7 mouse cellular contexts compared by ENCODE assay signal in genomic region chr7:45814841-45815240, GRCm38 (mm10). TPM values are rescaled to one million over a fixed set of nuclear protein-coding genes. Genes with fewer than 3 reads are reported as not detected.
DNase-seq lines count a peak whose midpoint lies in the region; ATAC-seq and TF ChIP-seq lines count a peak whose summit lies in the region.

No protein-coding gene starts in this region.

- peak overlapping the region; percentile 52 for H3K4me2 ChIP-seq in embryonic facial prominence, embryonic 15.5 days (replicated peaks)
- peak overlapping the region; percentile 55 for H3K4me2 ChIP-seq in intestine, embryonic 14.5 days (ENCODE audit: low read length)
- H3K4me2 ChIP-seq in myocyte (ENCODE audit: low read depth): peak overlapping the region; percentile 91

- ATAC-seq in embryonic facial prominence, embryonic 15.5 days (ENCODE audit: insufficient number of reproducible peaks, low FRiP score, low TSS enrichment, low read depth): no peak
- ATAC-seq in intestine, embryonic 14.5 days (replicated peaks; ENCODE audit: low FRiP score, low TSS enrichment, low read depth): no peak

- peaks cover 30% of the 10 kb centered on the region for H3K36me3 ChIP-seq in embryonic facial prominence, embryonic 15.5 days
- peaks cover 30% of the 10 kb centered on the region for H3K36me3 ChIP-seq in intestine, embryonic 14.5 days (ENCODE audit: control insufficient read depth, insufficient read depth, low read length)
- H3K36me3 ChIP-seq in myocyte (ENCODE audit: control insufficient read depth, insufficient read depth): peaks cover 21% of the 10 kb centered on the region

- H3K27ac ChIP-seq in embryonic facial prominence, embryonic 15.5 days (replicated peaks): 0 out of 2 replicates have a peak overlapping the region, but pooled peaks have one; percentile 2
- H3K27ac ChIP-seq in intestine, embryonic 14.5 days (ENCODE audit: low read depth): no peak overlapping the region; the same call in 1 of the 2 replicates

- peaks cover 23% of the 10 kb centered on the region for H3K4me1 ChIP-seq in embryonic facial prominence, embryonic 15.5 days
- peaks cover 16% of the 10 kb centered on the region for H3K4me1 ChIP-seq in intestine, embryonic 14.5 days (replicated peaks; ENCODE audit: control insufficient read depth, insufficient read depth, low read length)

- H3K9me3 ChIP-seq in embryonic facial prominence, embryonic 15.5 days (replicated peaks): no peaks in the 10 kb centered on the region
- H3K9me3 ChIP-seq in intestine, embryonic 14.5 days (ENCODE audit: control insufficient read depth, low read length): no peaks in the 10 kb centered on the region

- peak; percentile 8 for DNase-seq in kidney, postnatal 10 days
- no peak for DNase-seq in kidney, adult 11 months
- no peak for DNase-seq in intestine, embryonic 14.5 days (ENCODE audit: low spot score)
- no peak for DNase-seq in thymus, adult 18-20 months
- no peak for DNase-seq in ovary, postnatal 10 days (ENCODE audit: low spot score)

- 0 out of 2 replicates have a peak, but pooled peaks cover 4% of the 10 kb centered on the region for H3K27me3 ChIP-seq in embryonic facial prominence, embryonic 15.5 days
- no peaks in the 10 kb centered on the region for H3K27me3 ChIP-seq in intestine, embryonic 14.5 days (replicated peaks; ENCODE audit: control insufficient read depth, insufficient read depth, low read length)
- H3K27me3 ChIP-seq in myocyte (ENCODE audit: control insufficient read depth, insufficient read depth, insufficient read length): no peaks in the 10 kb centered on the region

- no peak overlapping the region for H3K9ac ChIP-seq in embryonic facial prominence, embryonic 15.5 days
- no peak overlapping the region for H3K9ac ChIP-seq in intestine, embryonic 14.5 days (ENCODE audit: low read length)

- peaks cover 19% of the 10 kb centered on the region for H3K79me2 ChIP-seq in myocyte (ENCODE audit: control insufficient read depth, insufficient read depth)

- H3K4me3 ChIP-seq in embryonic facial prominence, embryonic 15.5 days (replicated peaks): peak overlapping the region; percentile 38
- H3K4me3 ChIP-seq in intestine, embryonic 14.5 days (ENCODE audit: low read depth, low read length): peak overlapping the region; percentile 25
- peak overlapping the region; percentile 70 for H3K4me3 ChIP-seq in myocyte

- WGBS in embryonic facial prominence, embryonic 15.5 days: 4% methylated on average over 5 of the region's 5 CpGs
- 3% methylated on average over 5 of the region's 5 CpGs for WGBS in intestine, embryonic 14.5 days

- no peak overlapping the region for H3ac ChIP-seq in myocyte (ENCODE audit: control insufficient read depth, insufficient read length)

- no peak for TF ChIP-seq POLR2A in myocyte (IDR thresholded peaks at IDR 0.05; ENCODE audit: insufficient read length, low read depth)

TF ChIP-seq in myocyte, 11 proteins besides CTCF, POLR2A, EP300 and RAD21:
- TF ChIP-seq MYOG (IDR thresholded peaks at IDR 0.05; ENCODE audit: control insufficient read depth in 1 of 3, insufficient read depth in 1 of 3, insufficient read length in 2 of 3, low read depth in 2 of 3) (no peak), USF1 (IDR thresholded peaks at IDR 0.05; ENCODE audit: low read depth) (no peak), E2F4 (IDR thresholded peaks at IDR 0.05; ENCODE audit: insufficient read depth) (no peak), MYOD1 (IDR thresholded peaks at IDR 0.05; ENCODE audit: control insufficient read depth in 1 of 3, insufficient read length in 2 of 3, low read depth in 2 of 3) (no peak), POLR2AphosphoS2 (IDR thresholded peaks at IDR 0.05; ENCODE audit: insufficient read length, low read depth) (no peak), TCF3 (IDR thresholded peaks at IDR 0.05; ENCODE audit: insufficient read length, low read depth) (no peak), TCF12 (IDR thresholded peaks at IDR 0.05; ENCODE audit: insufficient read depth, poor library complexity, severe bottlenecking) (no peak), MAX (IDR thresholded peaks at IDR 0.05; ENCODE audit: low read depth) (no peak)
TF ChIP-seq in myocyte: peak in this region for 0.

RNA-seq across cellular contexts. Expression of gene Cyth2, which starts 0.5 kb away (rescaled TPM):
- polyA plus RNA-seq in embryonic facial prominence, embryonic 15.5 days (2015; fragmentation: Nextera tagmentation; extraction: Ambion mirVana): 124 and 129 TPM in 2 replicates
- 91.9 and 95.5 TPM in 2 replicates for polyA plus RNA-seq in intestine, embryonic 14.5 days (2014; fragmentation: Nextera tagmentation; extraction: Ambion mirVana)
- 145 TPM for polyA plus RNA-seq in myocyte (2012; fragmentation: generic; extraction: Trizol)

RNA-seq across cellular contexts. Expression of gene Kcnj14, which starts 9.7 kb away (rescaled TPM):
- polyA plus RNA-seq in embryonic facial prominence, embryonic 15.5 days (2015; fragmentation: Nextera tagmentation; extraction: Ambion mirVana): 1.4 and 1.7 TPM in 2 replicates
- 1.2 and 1.5 TPM in 2 replicates for polyA plus RNA-seq in intestine, embryonic 14.5 days (2014; fragmentation: Nextera tagmentation; extraction: Ambion mirVana)
- polyA plus RNA-seq in myocyte (2012; fragmentation: generic; extraction: Trizol): 0.05 TPM

RNA-seq across cellular contexts. Expression of gene Grwd1, which starts 15.9 kb away (rescaled TPM):
- polyA plus RNA-seq in embryonic facial prominence, embryonic 15.5 days (2015; fragmentation: Nextera tagmentation; extraction: Ambion mirVana): 57.3 and 58.0 TPM in 2 replicates
- polyA plus RNA-seq in intestine, embryonic 14.5 days (2014; fragmentation: Nextera tagmentation; extraction: Ambion mirVana): 86.9 and 95.1 TPM in 2 replicates
- 36.2 TPM for polyA plus RNA-seq in myocyte (2012; fragmentation: generic; extraction: Trizol)

RNA-seq across cellular contexts. Expression of gene Sult2b1, which starts 30.4 kb away (rescaled TPM):
- polyA plus RNA-seq in embryonic facial prominence, embryonic 15.5 days (2015; fragmentation: Nextera tagmentation; extraction: Ambion mirVana): 49.6 and 55.7 TPM in 2 replicates
- 1.2 and 2.3 TPM in 2 replicates for polyA plus RNA-seq in intestine, embryonic 14.5 days (2014; fragmentation: Nextera tagmentation; extraction: Ambion mirVana)
- polyA plus RNA-seq in myocyte (2012; fragmentation: generic; extraction: Trizol): 0.47 TPM

RNA-seq across cellular contexts. Expression of gene Lmtk3, which starts 31.3 kb away (rescaled TPM):
- 1.9 TPM in 2 replicates for polyA plus RNA-seq in embryonic facial prominence, embryonic 15.5 days (2015; fragmentation: Nextera tagmentation; extraction: Ambion mirVana)
- polyA plus RNA-seq in intestine, embryonic 14.5 days (2014; fragmentation: Nextera tagmentation; extraction: Ambion mirVana): 1.5 and 1.9 TPM in 2 replicates
- polyA plus RNA-seq in myocyte (2012; fragmentation: generic; extraction: Trizol): 0.11 TPM
